Mouse (Mus musculus): ENCODE data around the gene Cbr2. TPM values are rescaled to one million over a fixed set of nuclear protein-coding genes. Genes with fewer than 3 reads are reported as not detected.

Cbr2 gene
- polyA plus RNA-seq, 1 experiment from 2014 or later = 0.32 TPM

DNA sequence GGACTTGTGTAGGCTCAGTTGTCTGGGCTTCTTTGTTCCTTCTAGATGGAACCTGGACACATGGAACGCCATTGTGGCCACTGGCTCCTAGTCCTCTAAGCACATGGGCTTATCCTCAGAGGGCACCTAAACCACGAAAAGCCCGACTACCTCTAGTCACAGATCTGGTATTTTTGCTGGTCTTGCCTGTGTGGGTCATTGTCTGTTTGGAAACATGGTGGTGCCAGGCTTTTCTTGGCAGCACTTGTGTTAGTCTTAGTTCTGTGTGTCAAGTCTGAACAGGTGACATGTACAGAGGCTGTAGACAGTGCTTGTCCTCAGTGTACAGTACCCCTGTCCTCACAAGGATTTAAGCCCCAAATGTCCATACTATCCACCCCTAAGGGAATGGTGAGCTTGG, 48.4 kb downstream of the Cbr2 start:
- Histone ChIP-seq H3K4me2 (no peak overlapping the region), H3K4me1 (replicated peaks; ENCODE audit: control insufficient read depth, insufficient read depth, low read length) (no peaks in the 10 kb centered on the region), H3K36me3 (ENCODE audit: control insufficient read depth, insufficient read depth, low read length) (peaks cover 10% of the 10 kb centered on the region), H3K27me3 (replicated peaks; ENCODE audit: control insufficient read depth, insufficient read depth, low read length) (no peaks in the 10 kb centered on the region), H3K4me3 (ENCODE audit: low read depth, low read length) (no peak overlapping the region), H3K9ac (ENCODE audit: low read depth, low read length) (no peak overlapping the region), H3K9me3 (ENCODE audit: control insufficient read depth, low read length) (no peaks in the 10 kb centered on the region), H3K27ac (ENCODE audit: low read depth, low read length) (no peak overlapping the region)
- ATAC-seq (replicated peaks; ENCODE audit: low FRiP score) = no peak
- WGBS = 77% methylated on average over 3 of the region's 3 CpGs
- no peak for DNase-seq (ENCODE audit: low spot score)

DNA sequence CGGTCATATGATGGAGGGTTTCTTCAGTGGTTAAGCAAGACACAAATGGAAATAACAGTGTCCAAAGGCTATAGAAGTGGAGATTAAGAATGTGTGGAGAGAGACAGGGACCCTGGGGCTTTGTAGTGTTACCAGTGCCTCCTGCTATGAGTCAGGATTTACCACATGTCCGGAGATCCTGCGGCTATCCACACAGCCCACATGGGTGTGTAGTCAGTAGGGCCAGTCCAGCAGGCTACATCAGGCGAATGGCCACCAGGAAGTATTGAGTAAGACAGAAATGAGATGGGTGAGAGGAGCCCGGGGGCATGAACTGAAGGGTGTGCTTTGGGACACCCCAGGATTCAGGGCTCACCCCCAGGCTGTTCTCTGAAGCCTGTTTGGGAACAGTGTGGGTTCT, 49.2 kb downstream of the Cbr2 start:
- 89% methylated on average over 5 of the region's 5 CpGs for WGBS
- H3K9ac ChIP-seq (ENCODE audit: low read depth, low read length) = no peak overlapping the region
- H3K4me1 ChIP-seq (replicated peaks; ENCODE audit: control insufficient read depth, insufficient read depth, low read length) = no peaks in the 10 kb centered on the region

DNA sequence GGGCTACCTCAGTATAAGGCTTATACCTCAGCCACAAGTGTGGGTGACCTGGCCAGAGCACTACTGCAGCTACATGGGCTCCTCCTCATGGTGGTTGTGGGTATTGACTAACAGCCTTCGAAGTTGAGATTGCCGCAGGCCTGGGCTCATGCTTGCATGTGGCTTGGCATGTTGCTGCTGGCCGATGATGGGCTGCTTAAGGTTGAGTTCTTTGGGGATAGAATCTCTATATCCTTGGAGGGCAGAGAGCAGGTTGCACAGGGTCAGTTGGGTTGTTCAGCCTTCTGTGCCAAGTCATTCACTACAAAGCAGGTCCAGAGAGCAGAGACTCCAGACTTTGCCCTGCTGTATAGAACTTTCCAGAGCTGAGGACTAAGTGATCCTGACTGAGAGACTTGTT, 52.0 kb downstream of the Cbr2 start:
- DNase-seq (ENCODE audit: low spot score) (no peak), ATAC-seq (replicated peaks; ENCODE audit: low FRiP score) (no peak)
- Histone ChIP-seq H3K9ac (ENCODE audit: low read depth, low read length) (no peak overlapping the region), H3K9me3 (ENCODE audit: control insufficient read depth, low read length) (no peaks in the 10 kb centered on the region), H3K36me3 (ENCODE audit: control insufficient read depth, insufficient read depth, low read length) (peaks cover 12% of the 10 kb centered on the region), H3K27ac (ENCODE audit: low read depth, low read length) (no peak overlapping the region), H3K27me3 (replicated peaks; ENCODE audit: control insufficient read depth, insufficient read depth, low read length) (no peaks in the 10 kb centered on the region), H3K4me2 (no peak overlapping the region), H3K4me1 (replicated peaks; ENCODE audit: control insufficient read depth, insufficient read depth, low read length) (no peaks in the 10 kb centered on the region), H3K4me3 (ENCODE audit: low read depth, low read length) (no peak overlapping the region)
- WGBS = 85% methylated on average over 3 of the region's 3 CpGs

More for the DNA sequence above, 49.2 kb downstream of the Cbr2 start:
- ATAC-seq (replicated peaks; ENCODE audit: low FRiP score) (no peak), DNase-seq (ENCODE audit: low spot score) (no peak)
- H3K27ac ChIP-seq (ENCODE audit: low read depth, low read length) = no peak overlapping the region
- H3K4me2 ChIP-seq = no peak overlapping the region
- no peaks in the 10 kb centered on the region for H3K27me3 ChIP-seq (replicated peaks; ENCODE audit: control insufficient read depth, insufficient read depth, low read length)
- peaks cover 14% of the 10 kb centered on the region for H3K36me3 ChIP-seq (ENCODE audit: control insufficient read depth, insufficient read depth, low read length)
- H3K4me3 ChIP-seq (ENCODE audit: low read depth, low read length) = no peak overlapping the region
- no peaks in the 10 kb centered on the region for H3K9me3 ChIP-seq (ENCODE audit: control insufficient read depth, low read length)

Other genes with a start within 250 kb of the Cbr2 start
- 252 and 266 TPM in 2 replicates for gene Mrpl12, start 247.5 kb downstream of the Cbr2 start, polyA plus RNA-seq (2014; fragmentation: Nextera tagmentation; extraction: Ambion mirVana)
- 65.5 and 70.6 TPM in 2 replicates for gene Slc25a10, start 240.3 kb downstream of the Cbr2 start, polyA plus RNA-seq (2014; fragmentation: Nextera tagmentation; extraction: Ambion mirVana)
- gene Gcgr, start 201.4 kb downstream of the Cbr2 start, polyA plus RNA-seq (2014; fragmentation: Nextera tagmentation; extraction: Ambion mirVana) = 7.6 and 7.7 TPM in 2 replicates
- gene Mcrip1, start 182.4 kb downstream of the Cbr2 start, polyA plus RNA-seq (2014; fragmentation: Nextera tagmentation; extraction: Ambion mirVana) = 117 and 123 TPM in 2 replicates
- gene Ppp1r27, start 181.0 kb downstream of the Cbr2 start, polyA plus RNA-seq (2014; fragmentation: Nextera tagmentation; extraction: Ambion mirVana) = not detected in 2 replicates
- 648 and 680 TPM in 2 replicates for gene P4hb, start 158.9 kb downstream of the Cbr2 start, polyA plus RNA-seq (2014; fragmentation: Nextera tagmentation; extraction: Ambion mirVana)
- gene Arhgdia, start 150.5 kb downstream of the Cbr2 start, polyA plus RNA-seq (2014; fragmentation: Nextera tagmentation; extraction: Ambion mirVana) = 557 and 561 TPM in 2 replicates
- gene Alyref, start 133.7 kb downstream of the Cbr2 start, polyA plus RNA-seq (2014; fragmentation: Nextera tagmentation; extraction: Ambion mirVana) = 601 and 617 TPM in 2 replicates
- 200 and 208 TPM in 2 replicates for gene Anapc11, start 133.7 kb downstream of the Cbr2 start, polyA plus RNA-seq (2014; fragmentation: Nextera tagmentation; extraction: Ambion mirVana)
- gene Npb, start 123.6 kb downstream of the Cbr2 start, polyA plus RNA-seq (2014; fragmentation: Nextera tagmentation; extraction: Ambion mirVana) = 3.6 and 6.3 TPM in 2 replicates
- gene Pcyt2, start 114.2 kb downstream of the Cbr2 start, polyA plus RNA-seq (2014; fragmentation: Nextera tagmentation; extraction: Ambion mirVana) = 165 and 175 TPM in 2 replicates
- gene Sirt7, start 106.9 kb downstream of the Cbr2 start, polyA plus RNA-seq (2014; fragmentation: Nextera tagmentation; extraction: Ambion mirVana) = 48.6 and 54.8 TPM in 2 replicates
- gene Mafg, start 98.5 kb downstream of the Cbr2 start, polyA plus RNA-seq (2014; fragmentation: Nextera tagmentation; extraction: Ambion mirVana) = 32.6 and 34.8 TPM in 2 replicates
- gene Pycr1, start 88.3 kb downstream of the Cbr2 start, polyA plus RNA-seq (2014; fragmentation: Nextera tagmentation; extraction: Ambion mirVana) = 18.5 and 21.2 TPM in 2 replicates
- gene Myadml2, start 84.0 kb downstream of the Cbr2 start, polyA plus RNA-seq (2014; fragmentation: Nextera tagmentation; extraction: Ambion mirVana) = 0.34 and 0.60 TPM in 2 replicates
- gene Notum, start 70.9 kb downstream of the Cbr2 start, polyA plus RNA-seq (2014; fragmentation: Nextera tagmentation; extraction: Ambion mirVana) = 0.51 and 0.52 TPM in 2 replicates
- 83.7 and 97.1 TPM in 2 replicates for gene Aspscr1, start 59.1 kb downstream of the Cbr2 start, polyA plus RNA-seq (2014; fragmentation: Nextera tagmentation; extraction: Ambion mirVana)
- gene Cenpx, start 18.4 kb downstream of the Cbr2 start, polyA plus RNA-seq (2014; fragmentation: Nextera tagmentation; extraction: Ambion mirVana) = 178 and 192 TPM in 2 replicates
- 34.2 and 38.3 TPM in 2 replicates for gene Lrrc45, start 18.2 kb downstream of the Cbr2 start, polyA plus RNA-seq (2014; fragmentation: Nextera tagmentation; extraction: Ambion mirVana)
- 1.2 and 1.8 TPM in 2 replicates for gene Rac3, start 10.6 kb downstream of the Cbr2 start, polyA plus RNA-seq (2014; fragmentation: Nextera tagmentation; extraction: Ambion mirVana)
- 12.9 and 13.2 TPM in 2 replicates for gene Dcxr, start 4.8 kb downstream of the Cbr2 start, polyA plus RNA-seq (2014; fragmentation: Nextera tagmentation; extraction: Ambion mirVana)
- gene Hmga1b, start 30.7 kb upstream of the Cbr2 start, polyA plus RNA-seq (2014; fragmentation: Nextera tagmentation; extraction: Ambion mirVana) = 11.4 and 17.5 TPM in 2 replicates
- gene Rfng, start 52.1 kb upstream of the Cbr2 start, polyA plus RNA-seq (2014; fragmentation: Nextera tagmentation; extraction: Ambion mirVana) = 30.3 and 33.4 TPM in 2 replicates
- 209 and 210 TPM in 2 replicates for gene Gps1, start 52.2 kb upstream of the Cbr2 start, polyA plus RNA-seq (2014; fragmentation: Nextera tagmentation; extraction: Ambion mirVana)
- gene Dus1l, start 64.3 kb upstream of the Cbr2 start, polyA plus RNA-seq (2014; fragmentation: Nextera tagmentation; extraction: Ambion mirVana) = 132 and 139 TPM in 2 replicates
- 71.3 and 80.0 TPM in 2 replicates for gene Fasn, start 92.4 kb upstream of the Cbr2 start, polyA plus RNA-seq (2014; fragmentation: Nextera tagmentation; extraction: Ambion mirVana)
- gene Ccdc57, start 200.8 kb upstream of the Cbr2 start, polyA plus RNA-seq (2014; fragmentation: Nextera tagmentation; extraction: Ambion mirVana) = 4.2 and 4.7 TPM in 2 replicates
- 257 and 272 TPM in 2 replicates for gene Slc16a3, start 216.4 kb upstream of the Cbr2 start, polyA plus RNA-seq (2014; fragmentation: Nextera tagmentation; extraction: Ambion mirVana)

Data from liver, embryonic 11.5 days (tissue).